Mouse (Mus musculus): ENCODE measurements at regions not wholly inside any gene's neighbourhood (a gene's known extent, or its start where the extent isn't known, plus 50 kb on each side); places are given as distances from the start of the nearest gene placed in this dataset.

- Histone ChIP-seq H3K27ac (ENCODE audit: insufficient read depth, low read depth, low read length, poor library complexity, severe bottlenecking) (no peak overlapping the region), H3K9ac (ENCODE audit: insufficient read depth, low read depth, low read length, poor library complexity, severe bottlenecking) (no peak overlapping the region), H3K4me3 (ENCODE audit: insufficient read depth in 1 of 2, low read depth in 1 of 2, low read length in 2 of 2, poor library complexity in 1 of 2, severe bottlenecking in 1 of 2) (no peak overlapping the region), H3K9me3 (ENCODE audit: control insufficient read depth, insufficient read depth, low read depth, low read length) (no peaks in the 10 kb centered on the region), H3K4me1 (ENCODE audit: control insufficient read depth in 2 of 2, insufficient read depth in 2 of 2, low read length in 2 of 2, poor library complexity in 1 of 2) (no peaks in the 10 kb centered on the region), H3K36me3 (ENCODE audit: control insufficient read depth, insufficient read depth, low read length, poor library complexity, severe bottlenecking) (no peaks in the 10 kb centered on the region)
- no peak for DNase-seq (ENCODE audit: low read depth, low spot score)
- in situ Hi-C loops (cut with MboI; ENCODE audit: low sequenced_read_pairs in 2 of 2, unreplicated experiment in 2 of 2), result no loop called here
- TF ChIP-seq CHD2 (IDR thresholded peaks at IDR 0.05; ENCODE audit: low read depth, low read length) (no peak), HCFC1 (IDR thresholded peaks at IDR 0.05; ENCODE audit: borderline replicate concordance, insufficient read depth, low read length) (no peak), MAFK (IDR thresholded peaks at IDR 0.05; ENCODE audit: insufficient read depth, low read depth, low read length) (no peak), ZNF384 (IDR thresholded peaks at IDR 0.05; ENCODE audit: low read depth, low read length) (no peak), ZC3H11A (IDR thresholded peaks at IDR 0.05; ENCODE audit: borderline replicate concordance, low read depth, low read length) (no peak)
These were observed 54.7 kb upstream of the Spdye4c start for GRCm38 (mm10) chr2:128536294-128536693.

- in situ Hi-C loops (cut with MboI; ENCODE audit: low sequenced_read_pairs in 2 of 2, unreplicated experiment in 2 of 2), result no loop called here
- no peak for DNase-seq (ENCODE audit: low read depth, low spot score)
- Histone ChIP-seq H3K4me3 (ENCODE audit: insufficient read depth in 1 of 2, low read depth in 1 of 2, low read length in 2 of 2, poor library complexity in 1 of 2, severe bottlenecking in 1 of 2) (no peak overlapping the region), H3K27ac (ENCODE audit: insufficient read depth, low read depth, low read length, poor library complexity, severe bottlenecking) (no peak overlapping the region), H3K4me1 (ENCODE audit: control insufficient read depth in 2 of 2, insufficient read depth in 2 of 2, low read length in 2 of 2, poor library complexity in 1 of 2) (no peaks in the 10 kb centered on the region), H3K36me3 (ENCODE audit: control insufficient read depth, insufficient read depth, low read length, poor library complexity, severe bottlenecking) (no peaks in the 10 kb centered on the region), H3K9me3 (ENCODE audit: control insufficient read depth, insufficient read depth, low read depth, low read length) (no peaks in the 10 kb centered on the region), H3K9ac (ENCODE audit: insufficient read depth, low read depth, low read length, poor library complexity, severe bottlenecking) (no peak overlapping the region)
- no peak for TF ChIP-seq ZNF384 (IDR thresholded peaks at IDR 0.05; ENCODE audit: low read depth, low read length)
- TF ChIP-seq CHD2 (IDR thresholded peaks at IDR 0.05; ENCODE audit: low read depth, low read length), result no peak
- TF ChIP-seq HCFC1 (IDR thresholded peaks at IDR 0.05; ENCODE audit: borderline replicate concordance, insufficient read depth, low read length), result no peak
- TF ChIP-seq MAFK (IDR thresholded peaks at IDR 0.05; ENCODE audit: insufficient read depth, low read depth, low read length), result no peak
These were observed 53.6 kb upstream of the Spdye4c start for GRCm38 (mm10) chr2:128537425-128537824.

GRCm38 (mm10) chr2:128538736-128539135 is 52.3 kb upstream of the Spdye4c start:
- in situ Hi-C loops (cut with MboI; ENCODE audit: low sequenced_read_pairs in 2 of 2, unreplicated experiment in 2 of 2), result no loop called here
- Histone ChIP-seq H3K4me3 (ENCODE audit: insufficient read depth in 1 of 2, low read depth in 1 of 2, low read length in 2 of 2, poor library complexity in 1 of 2, severe bottlenecking in 1 of 2) (no peak overlapping the region), H3K27ac (ENCODE audit: insufficient read depth, low read depth, low read length, poor library complexity, severe bottlenecking) (no peak overlapping the region), H3K4me1 (ENCODE audit: control insufficient read depth in 2 of 2, insufficient read depth in 2 of 2, low read length in 2 of 2, poor library complexity in 1 of 2) (no peaks in the 10 kb centered on the region), H3K9ac (ENCODE audit: insufficient read depth, low read depth, low read length, poor library complexity, severe bottlenecking) (no peak overlapping the region), H3K9me3 (ENCODE audit: control insufficient read depth, insufficient read depth, low read depth, low read length) (no peaks in the 10 kb centered on the region), H3K36me3 (ENCODE audit: control insufficient read depth, insufficient read depth, low read length, poor library complexity, severe bottlenecking) (no peaks in the 10 kb centered on the region)
- TF ChIP-seq HCFC1 (IDR thresholded peaks at IDR 0.05; ENCODE audit: borderline replicate concordance, insufficient read depth, low read length) (no peak), MAFK (IDR thresholded peaks at IDR 0.05; ENCODE audit: insufficient read depth, low read depth, low read length) (no peak), ZC3H11A (IDR thresholded peaks at IDR 0.05; ENCODE audit: borderline replicate concordance, low read depth, low read length) (no peak), CHD2 (IDR thresholded peaks at IDR 0.05; ENCODE audit: low read depth, low read length) (no peak)
- no peak for DNase-seq (ENCODE audit: low read depth, low spot score)
